Mouse (Mus musculus) stomach, embryonic 14.5 days (tissue): Measurements from ENCODE around the gene Strn. TPM values are rescaled to one million over a fixed set of nuclear protein-coding genes. Genes with fewer than 3 reads are reported as not detected.

Experiments used
- ATAC-seq: fragments of 200-750 bp; cut with Nextera tagmentation; 2 replicates; pipeline ENCODE4 v1.8.0; 2017; ENCODE audit warnings: low read depth, moderate TSS enrichment; ENCODE audit not compliant: insufficient number of reproducible peaks, insufficient read depth, low FRiP score
- H3K27ac ChIP-seq: fragments of 300-500 bp; sonication (generic); 2 replicates; pipeline ENCODE4 v1.5.1; 2014; ENCODE audit warnings: mild to moderate bottlenecking, low read length, moderate library complexity, mixed read lengths
- H3K27me3 ChIP-seq: fragments of 300-500 bp; sonication (generic); 2 replicates; pipeline ENCODE4 v1.6.1; 2014; ENCODE audit warnings: low read length, control low read depth, mixed read lengths; ENCODE audit not compliant: control insufficient read depth, insufficient read depth
- H3K36me3 ChIP-seq: fragments of 300-500 bp; sonication (generic); 2 replicates; pipeline ENCODE4 v1.6.1; 2014; ENCODE audit warnings: mild to moderate bottlenecking, control low read depth, low read length, moderate library complexity, mixed read lengths; ENCODE audit not compliant: control insufficient read depth, insufficient read depth
- H3K4me1 ChIP-seq: fragments of 300-500 bp; sonication (generic); 2 replicates; pipeline ENCODE4 v1.6.1; 2014; ENCODE audit warnings: low read length, control low read depth, mixed read lengths; ENCODE audit not compliant: control insufficient read depth, insufficient read depth
- H3K4me2 ChIP-seq: fragments of 300-500 bp; sonication (generic); replicated peaks from 2 replicates; pipeline ENCODE4 v1.6.1; 2014; ENCODE audit warnings: low read depth, low read length, control low read depth
- H3K4me3 ChIP-seq: fragments of 300-500 bp; sonication (generic); 2 replicates; pipeline ENCODE4 v1.5.1; 2014; ENCODE audit warnings: low read depth, low read length, control low read depth
- H3K9ac ChIP-seq: fragments of 300-500 bp; sonication (generic); replicated peaks from 2 replicates; pipeline ENCODE4 v1.6.1; 2014; ENCODE audit warnings: low read depth, mild to moderate bottlenecking, control low read depth, low read length, moderate library complexity, mixed read lengths
- H3K9me3 ChIP-seq: fragments of 300-500 bp; sonication (generic); 2 replicates; pipeline ENCODE4 v1.6.1; 2016; ENCODE audit warnings: low read depth, low read length, control low read depth; ENCODE audit not compliant: control insufficient read depth
- WGBS: fragments of 180-500 bp; shearing (Covaris S2); extraction: QIAGEN DNeasy Blood & Tissue Kit; methylation state at CpG from one replicate; pipeline ENCODE4 v1.1.7; 2014; 5-methylcytosine and 5-hydroxymethylcytosine counted together
- polyA plus RNA-seq: library from polyadenylated mRNA; unstranded; fragments of >200 nt; fragmentation: Nextera tagmentation; extraction: Ambion mirVana; gene quantifications from 2 replicates; pipeline ENCODE4 v1.2.1, GENCODE M21; 2014

The Strn gene
- polyA plus RNA-seq, 1 experiment from 2014 or later: 7.6 TPM

DNA sequence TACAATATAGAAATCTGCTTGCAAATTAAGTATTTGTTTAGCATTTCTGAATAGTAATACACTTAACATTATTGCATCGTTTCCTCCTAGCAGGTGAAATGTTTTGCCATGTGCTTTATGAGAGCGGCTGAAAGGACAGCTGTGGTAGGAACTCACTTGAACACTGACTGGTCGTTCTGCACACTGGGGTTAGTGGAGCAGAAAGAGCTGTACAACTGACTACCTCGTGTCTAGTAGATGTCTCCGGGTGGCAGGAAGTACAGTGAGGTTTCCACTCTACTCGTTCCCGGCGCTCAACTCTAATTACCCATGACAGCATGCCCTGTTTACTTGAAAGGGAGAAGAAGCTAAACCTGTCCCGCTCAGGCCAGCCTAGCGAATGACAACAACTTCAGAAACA is 82.2 kb downstream of the Strn start:
- H3K4me3 ChIP-seq: no peak overlapping the region
- ATAC-seq: no peak
- H3K36me3 ChIP-seq: peaks cover 32% of the 10 kb centered on the region
- H3K4me1 ChIP-seq: no peaks in the 10 kb centered on the region
- 82% methylated on average over 10 of the region's 10 CpGs for WGBS
- H3K27me3 ChIP-seq: no peaks in the 10 kb centered on the region
- peaks cover under 1% of the 10 kb centered on the region; the same call in 1 of the 2 replicates for H3K9me3 ChIP-seq
- H3K27ac ChIP-seq: no peak overlapping the region
- no peak overlapping the region for H3K4me2 ChIP-seq
- H3K9ac ChIP-seq: no peak overlapping the region

DNA sequence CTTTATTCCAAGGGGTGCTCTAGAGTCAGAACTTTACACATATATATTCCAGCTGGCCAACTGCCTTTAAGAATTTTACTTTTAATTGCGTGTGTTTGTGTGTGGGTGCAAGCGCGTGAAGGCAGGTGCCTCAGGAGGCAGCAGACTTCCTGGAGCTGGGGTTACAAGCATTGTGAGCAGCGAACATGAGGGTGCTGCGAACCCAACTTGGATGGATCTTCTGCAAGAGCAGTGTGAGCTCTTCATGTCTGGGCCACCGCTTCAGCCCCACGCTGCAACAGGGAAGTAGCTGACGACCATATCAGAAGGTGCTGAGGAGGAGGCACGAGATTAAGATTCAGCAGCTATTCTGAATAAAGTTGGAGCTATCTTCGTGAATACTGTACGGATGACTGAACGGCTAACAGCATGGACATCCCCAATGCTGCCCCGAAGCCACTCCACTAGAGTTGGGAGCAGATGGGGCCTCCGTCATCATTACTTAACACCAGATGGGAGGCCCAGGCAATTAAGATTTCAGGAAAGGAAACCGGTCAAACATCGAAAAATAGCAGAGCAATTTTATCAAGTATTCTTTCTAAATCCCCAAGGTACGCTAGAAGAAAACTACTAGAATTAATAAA is 93.0 kb downstream of the Strn start:
- 92% methylated on average over 17 of the region's 17 CpGs for WGBS
- no peak overlapping the region for H3K27ac ChIP-seq

DNA sequence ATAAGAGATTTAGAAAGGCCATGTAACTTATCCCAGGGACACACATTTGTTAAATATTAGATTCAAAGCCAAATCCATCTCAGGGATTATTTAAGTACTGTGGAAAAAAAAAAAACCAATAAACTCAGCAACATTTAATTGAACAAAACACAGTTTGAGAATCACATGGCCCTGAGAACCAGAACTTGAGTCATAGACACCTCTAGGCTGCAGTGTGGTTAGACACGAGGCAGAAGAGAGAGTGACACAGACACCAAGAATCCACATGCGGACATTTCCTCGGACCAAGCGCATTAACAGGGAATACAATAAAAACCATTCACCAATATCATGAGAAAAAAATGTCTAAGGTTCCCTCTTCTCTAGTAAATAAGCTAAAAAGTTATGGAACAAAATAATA is 94.7 kb downstream of the Strn start:
- no peak for ATAC-seq
- no peak overlapping the region for H3K4me2 ChIP-seq
- no peaks in the 10 kb centered on the region for H3K9me3 ChIP-seq
- H3K27ac ChIP-seq: no peak overlapping the region
- no peaks in the 10 kb centered on the region for H3K27me3 ChIP-seq
- no peaks in the 10 kb centered on the region for H3K4me1 ChIP-seq
- H3K4me3 ChIP-seq: no peak overlapping the region
- WGBS: 91% methylated on average over 4 of the region's 4 CpGs
- H3K9ac ChIP-seq: no peak overlapping the region
- H3K36me3 ChIP-seq: 0 out of 2 replicates have a peak, but pooled peaks cover 2% of the 10 kb centered on the region

More for the DNA sequence above, 93.0 kb downstream of the Strn start:
- 0 out of 2 replicates have a peak, but pooled peaks cover 4% of the 10 kb centered on the region for H3K36me3 ChIP-seq
- no peak overlapping the region for H3K4me3 ChIP-seq
- ATAC-seq: no peak
- no peak overlapping the region for H3K9ac ChIP-seq
- no peaks in the 10 kb centered on the region for H3K4me1 ChIP-seq
- no peaks in the 10 kb centered on the region for H3K27me3 ChIP-seq
- H3K4me2 ChIP-seq: no peak overlapping the region
- no peaks in the 10 kb centered on the region for H3K9me3 ChIP-seq

DNA sequence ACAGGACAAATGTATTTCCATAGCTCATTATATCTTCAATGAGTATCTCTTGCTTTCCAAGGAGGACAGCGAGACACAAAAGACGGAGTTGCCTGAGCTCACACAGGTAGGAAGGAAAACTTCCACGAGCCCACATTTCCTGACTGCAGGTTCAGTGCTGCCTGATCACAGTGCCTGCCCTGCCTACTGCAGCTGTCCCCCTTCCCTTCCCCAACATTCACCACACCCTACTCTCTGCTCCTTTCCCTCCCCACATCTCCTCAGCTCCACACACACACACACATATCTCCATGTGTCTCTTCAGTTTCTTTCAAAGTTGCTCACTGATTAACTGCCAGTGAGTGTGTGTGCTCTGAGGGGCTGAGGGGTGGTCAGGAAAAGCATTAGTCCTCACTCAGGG is 96.6 kb downstream of the Strn start:
- Histone ChIP-seq H3K27ac (no peak overlapping the region), H3K9me3 (no peaks in the 10 kb centered on the region), H3K4me2 (no peak overlapping the region), H3K36me3 (no peaks in the 10 kb centered on the region), H3K4me1 (no peaks in the 10 kb centered on the region), H3K4me3 (no peak overlapping the region), H3K9ac (no peak overlapping the region), H3K27me3 (no peaks in the 10 kb centered on the region)
- ATAC-seq: no peak
- WGBS: 82% methylated on average over 3 of the region's 3 CpGs

DNA sequence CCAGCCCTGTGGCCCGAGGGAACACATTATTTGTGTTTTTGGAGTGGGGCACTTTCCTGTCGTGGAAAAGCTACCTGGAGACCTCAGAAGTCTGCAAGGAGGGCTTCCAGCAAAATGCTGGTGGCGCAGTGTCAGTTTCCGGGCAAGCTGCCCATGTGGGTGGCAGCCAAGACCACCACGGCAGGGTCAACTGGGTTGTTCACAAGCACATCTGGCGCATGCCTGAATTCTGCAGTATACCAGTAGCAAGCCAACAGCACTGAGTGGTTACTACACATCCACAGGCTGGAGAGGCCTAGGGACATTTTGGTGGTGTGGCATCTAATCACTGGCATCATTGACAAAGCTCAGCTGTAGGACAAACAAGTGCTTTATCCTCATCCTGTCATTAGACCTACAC is 97.9 kb downstream of the Strn start:
- no peak overlapping the region for H3K27ac ChIP-seq
- ATAC-seq: no peak
- no peak overlapping the region for H3K4me2 ChIP-seq
- H3K9ac ChIP-seq: no peak overlapping the region
- no peaks in the 10 kb centered on the region for H3K9me3 ChIP-seq
- no peaks in the 10 kb centered on the region for H3K27me3 ChIP-seq
- no peaks in the 10 kb centered on the region for H3K36me3 ChIP-seq
- no peak overlapping the region for H3K4me3 ChIP-seq
- no peaks in the 10 kb centered on the region for H3K4me1 ChIP-seq
- 69% methylated on average over 6 of the region's 6 CpGs for WGBS

DNA sequence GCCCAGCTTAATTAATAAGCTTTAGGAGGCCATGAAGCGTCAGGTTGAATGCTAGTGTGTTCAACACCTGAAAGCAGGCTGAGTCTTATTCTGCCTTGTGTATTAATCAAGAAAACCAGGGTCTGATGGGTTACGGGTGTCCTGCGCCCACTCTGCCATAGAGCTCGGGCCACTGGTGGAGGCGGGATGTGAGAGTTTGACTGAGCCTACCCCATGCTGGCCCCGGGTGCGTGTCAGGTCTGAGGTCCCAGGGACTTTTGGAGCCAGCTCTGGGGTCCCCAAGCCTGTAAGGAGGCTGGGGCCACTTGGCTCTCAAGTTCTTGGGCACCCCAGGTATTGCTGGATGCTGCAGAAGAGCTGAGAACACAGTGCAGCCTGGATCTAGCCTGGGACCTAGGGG is 99.9 kb downstream of the Strn start:
- WGBS: 95% methylated on average over 7 of the region's 7 CpGs
- Histone ChIP-seq H3K4me3 (no peak overlapping the region), H3K4me2 (no peak overlapping the region), H3K27me3 (no peaks in the 10 kb centered on the region), H3K36me3 (no peaks in the 10 kb centered on the region), H3K9me3 (no peaks in the 10 kb centered on the region), H3K9ac (no peak overlapping the region), H3K27ac (no peak overlapping the region), H3K4me1 (no peaks in the 10 kb centered on the region)
- ATAC-seq: no peak

DNA sequence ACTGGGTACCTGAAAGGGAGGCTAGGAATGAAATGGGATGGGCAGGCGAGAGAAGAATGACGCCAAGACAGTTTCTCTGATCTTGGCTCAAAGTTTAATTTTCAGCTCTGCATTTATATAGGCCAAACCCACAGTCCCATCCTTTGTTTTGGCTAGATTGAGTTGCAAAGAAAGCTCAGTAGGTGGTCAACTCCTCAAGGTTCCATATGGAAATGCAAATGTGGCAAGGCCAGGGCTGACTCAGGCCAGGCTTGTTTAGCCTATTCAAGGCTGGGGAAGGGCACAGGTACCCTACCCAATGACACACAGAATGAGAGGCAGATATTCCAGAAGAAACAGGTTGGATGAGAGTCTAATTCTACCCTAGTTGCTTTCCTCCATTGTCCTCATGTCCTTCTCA is 101.4 kb downstream of the Strn start:
- H3K27ac ChIP-seq: no peak overlapping the region
- no peak overlapping the region for H3K9ac ChIP-seq
- no peaks in the 10 kb centered on the region for H3K4me1 ChIP-seq
- no peak overlapping the region for H3K4me3 ChIP-seq
- no peaks in the 10 kb centered on the region for H3K36me3 ChIP-seq
- H3K4me2 ChIP-seq: no peak overlapping the region
- H3K9me3 ChIP-seq: no peaks in the 10 kb centered on the region
- ATAC-seq: no peak
- WGBS: 76% methylated on average over 2 of the region's 2 CpGs
- no peaks in the 10 kb centered on the region for H3K27me3 ChIP-seq

DNA sequence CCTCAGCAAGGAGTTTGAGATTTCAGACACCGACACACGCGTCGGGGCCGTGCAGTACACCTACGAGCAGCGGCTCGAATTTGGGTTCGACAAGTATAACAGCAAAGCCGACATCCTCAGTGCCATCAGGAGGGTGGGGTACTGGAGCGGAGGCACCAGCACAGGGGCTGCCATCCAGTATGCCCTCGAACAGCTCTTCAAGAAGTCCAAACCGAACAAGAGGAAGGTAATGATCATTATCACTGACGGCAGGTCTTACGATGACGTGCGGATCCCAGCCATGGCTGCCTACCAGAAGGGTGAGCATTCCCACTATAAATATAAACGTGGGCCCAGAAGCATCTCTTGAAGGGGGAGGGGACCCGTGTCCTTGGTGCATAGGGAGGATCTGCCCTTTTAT is 112.1 kb downstream of the Strn start:
- 97% methylated on average over 19 of the region's 19 CpGs for WGBS

DNA sequence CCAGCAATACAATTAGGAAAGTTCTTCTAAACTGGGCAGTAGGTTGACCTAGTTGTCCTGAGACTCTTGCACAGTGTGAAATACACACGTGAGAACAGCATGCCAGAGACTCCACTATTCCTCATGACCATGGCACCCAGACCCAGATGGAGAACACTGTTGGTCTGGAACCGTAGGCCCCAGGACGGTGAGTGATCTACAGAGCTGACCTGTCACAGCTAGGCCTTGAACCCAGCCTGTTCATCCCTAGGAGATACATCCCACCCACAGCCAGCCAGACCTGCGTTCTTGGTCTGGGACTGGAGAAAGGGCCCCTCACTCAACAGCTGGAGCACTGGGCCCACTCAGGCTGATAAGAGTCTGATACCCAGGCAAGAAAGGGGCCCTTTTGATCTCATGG is 115.1 kb downstream of the Strn start:
- no peak for ATAC-seq
- no peaks in the 10 kb centered on the region for H3K9me3 ChIP-seq
- H3K4me2 ChIP-seq: no peak overlapping the region
- no peak overlapping the region for H3K9ac ChIP-seq
- WGBS: 87% methylated on average over 4 of the region's 4 CpGs
- H3K27me3 ChIP-seq: no peaks in the 10 kb centered on the region
- no peaks in the 10 kb centered on the region for H3K4me1 ChIP-seq
- H3K27ac ChIP-seq: no peak overlapping the region
- no peaks in the 10 kb centered on the region for H3K36me3 ChIP-seq
- no peak overlapping the region for H3K4me3 ChIP-seq

More for the DNA sequence above, 112.1 kb downstream of the Strn start:
- ATAC-seq: no peak
- Histone ChIP-seq H3K9me3 (no peaks in the 10 kb centered on the region), H3K4me1 (no peaks in the 10 kb centered on the region), H3K4me2 (no peak overlapping the region), H3K4me3 (no peak overlapping the region), H3K27ac (no peak overlapping the region), H3K36me3 (no peaks in the 10 kb centered on the region), H3K9ac (no peak overlapping the region), H3K27me3 (no peaks in the 10 kb centered on the region)
